Mouse (Mus musculus) adrenal gland, postnatal 10 days (tissue): ENCODE measurements around the gene Ip6k3. TPM values are rescaled to one million over a fixed set of nuclear protein-coding genes. Genes with fewer than 3 reads are reported as not detected.

Experiments used
- DNase-seq: peaks from one replicate; pipeline ENCODE4 v3.0.0; 2021; ENCODE audit warnings: mixed read lengths
- total RNA-seq, 2 experiments: library from RNA; stranded (reverse); gene quantifications; 2 replicates each; pipeline ENCODE4 v1.2.3; 2021

Gene Ip6k3
- total RNA-seq, 2 experiments from 2014 or later = 2.3 to 6.1 TPM

DNA sequence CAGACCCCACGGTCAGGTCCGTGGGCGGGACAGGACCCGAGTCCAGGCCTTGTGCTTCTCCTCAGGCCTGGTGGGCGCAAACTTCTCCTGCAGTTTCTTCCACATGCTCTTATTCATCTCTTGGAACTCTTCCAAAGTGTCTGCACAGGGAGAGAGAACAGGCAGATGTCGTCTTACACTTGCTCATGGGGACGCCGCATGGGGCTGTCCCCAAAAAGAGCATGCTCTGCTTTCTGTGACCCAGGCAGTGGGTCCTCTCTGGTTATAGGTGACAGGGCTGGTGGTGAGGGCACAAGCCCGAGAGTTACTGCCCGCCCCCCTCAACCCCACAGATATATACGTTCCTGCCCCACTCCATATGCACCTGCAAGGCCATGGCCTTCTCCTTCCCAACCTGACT is 44.9 kb downstream of the Ip6k3 start:
- no peak for DNase-seq

DNA sequence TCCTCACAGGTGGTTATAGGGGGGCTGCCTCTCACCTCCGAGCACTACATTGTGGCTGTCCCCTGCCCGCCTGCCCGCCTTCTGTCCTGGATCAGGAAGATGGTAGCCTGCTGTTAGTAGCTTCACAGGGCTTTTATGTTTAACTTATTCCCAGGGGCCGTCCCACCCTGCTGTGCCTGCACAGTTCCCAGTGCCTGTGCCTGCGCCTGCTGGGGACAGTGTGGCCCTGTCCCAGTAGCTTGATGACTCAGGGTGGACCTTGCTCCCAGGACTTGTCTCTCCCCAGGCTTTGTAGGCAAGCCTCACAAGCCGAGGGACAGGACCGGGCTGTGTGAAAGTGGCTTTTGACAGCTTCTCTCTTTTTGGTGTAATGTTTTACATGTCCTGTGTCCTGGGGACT is 45.8 kb downstream of the Ip6k3 start:
- DNase-seq = no peak

DNA sequence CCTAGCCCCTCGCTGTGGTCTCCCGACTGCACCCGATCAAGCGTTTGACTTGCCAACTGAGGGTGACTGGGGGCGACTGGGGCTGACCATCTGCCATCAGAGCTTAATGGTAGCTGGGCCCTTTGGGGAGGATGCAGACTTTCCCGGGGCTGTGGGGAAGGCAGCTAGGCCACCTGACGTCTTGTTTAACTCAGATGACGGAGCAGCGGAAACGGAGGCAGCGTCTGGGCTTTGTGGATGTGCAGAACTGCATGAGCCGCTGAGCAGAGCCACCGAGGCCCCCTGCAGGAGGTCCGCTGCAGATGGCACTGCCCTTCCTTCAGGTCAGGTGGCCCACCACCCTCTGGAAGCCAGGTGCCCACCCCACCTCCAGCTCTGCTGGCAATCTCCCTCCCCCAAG is 46.3 kb downstream of the Ip6k3 start:
- DNase-seq = no peak

DNA sequence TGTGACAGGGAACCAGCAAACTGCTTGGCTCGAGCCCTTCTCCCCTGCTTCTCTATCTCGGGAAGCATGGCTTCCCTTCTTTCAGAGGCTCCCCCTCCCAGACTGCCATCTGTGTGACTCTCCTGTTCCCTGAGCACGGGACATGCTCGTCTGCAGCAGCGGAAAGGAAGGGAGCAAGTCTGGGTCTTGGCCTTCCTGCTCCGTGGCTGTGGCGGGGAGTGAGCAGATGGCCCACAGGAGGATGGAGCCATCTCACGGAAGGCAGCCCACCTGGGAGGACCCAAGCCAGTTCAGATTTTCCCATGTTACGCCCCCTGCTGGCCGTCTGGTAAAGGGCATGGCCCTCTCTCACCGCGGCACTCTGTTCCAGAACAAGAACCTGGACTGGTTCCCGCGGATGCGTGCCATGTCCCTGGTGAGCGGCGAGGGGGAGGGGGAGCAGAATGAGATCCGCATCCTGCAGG is 47.0 kb downstream of the Ip6k3 start:
- DNase-seq = peak; percentile 85

DNA sequence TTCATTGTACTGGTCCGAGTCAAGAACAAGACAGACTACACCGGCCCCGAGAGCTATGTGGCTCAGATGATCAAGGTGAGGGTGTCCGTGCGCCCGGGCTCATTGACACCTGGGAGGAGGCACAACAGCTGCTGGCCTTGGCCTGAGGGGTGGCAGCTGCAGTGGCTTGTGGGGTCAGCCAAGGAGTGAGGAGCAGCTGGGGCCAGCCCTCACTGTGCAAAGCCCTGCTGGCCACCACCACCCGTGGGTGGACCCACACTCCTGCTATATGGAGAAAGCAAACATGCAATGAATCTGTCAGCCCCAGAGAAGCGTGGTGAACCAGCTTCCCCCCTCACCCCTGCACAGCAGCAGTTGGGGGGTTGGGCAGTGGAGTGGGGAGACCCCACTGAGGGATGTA is 47.6 kb downstream of the Ip6k3 start:
- DNase-seq = no peak

DNA sequence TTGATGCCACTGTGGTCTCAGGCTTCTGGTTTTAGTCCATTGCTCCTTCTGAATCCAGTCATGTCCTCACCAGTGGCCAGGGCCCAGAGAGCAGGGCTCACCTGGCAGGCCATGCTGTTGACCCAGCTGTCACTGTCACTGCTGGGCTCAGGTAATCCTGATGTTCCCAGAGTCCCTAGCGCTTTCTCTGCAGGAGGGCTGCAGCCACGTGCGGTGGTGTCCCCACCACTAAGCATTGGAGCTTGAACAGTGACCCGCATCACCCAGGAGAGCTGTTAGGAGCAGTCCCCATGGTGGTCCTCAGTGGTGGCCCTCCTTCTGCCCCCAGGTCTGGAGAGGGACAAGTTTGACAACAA is 48.1 kb downstream of the Ip6k3 start:
- DNase-seq = no peak

DNA sequence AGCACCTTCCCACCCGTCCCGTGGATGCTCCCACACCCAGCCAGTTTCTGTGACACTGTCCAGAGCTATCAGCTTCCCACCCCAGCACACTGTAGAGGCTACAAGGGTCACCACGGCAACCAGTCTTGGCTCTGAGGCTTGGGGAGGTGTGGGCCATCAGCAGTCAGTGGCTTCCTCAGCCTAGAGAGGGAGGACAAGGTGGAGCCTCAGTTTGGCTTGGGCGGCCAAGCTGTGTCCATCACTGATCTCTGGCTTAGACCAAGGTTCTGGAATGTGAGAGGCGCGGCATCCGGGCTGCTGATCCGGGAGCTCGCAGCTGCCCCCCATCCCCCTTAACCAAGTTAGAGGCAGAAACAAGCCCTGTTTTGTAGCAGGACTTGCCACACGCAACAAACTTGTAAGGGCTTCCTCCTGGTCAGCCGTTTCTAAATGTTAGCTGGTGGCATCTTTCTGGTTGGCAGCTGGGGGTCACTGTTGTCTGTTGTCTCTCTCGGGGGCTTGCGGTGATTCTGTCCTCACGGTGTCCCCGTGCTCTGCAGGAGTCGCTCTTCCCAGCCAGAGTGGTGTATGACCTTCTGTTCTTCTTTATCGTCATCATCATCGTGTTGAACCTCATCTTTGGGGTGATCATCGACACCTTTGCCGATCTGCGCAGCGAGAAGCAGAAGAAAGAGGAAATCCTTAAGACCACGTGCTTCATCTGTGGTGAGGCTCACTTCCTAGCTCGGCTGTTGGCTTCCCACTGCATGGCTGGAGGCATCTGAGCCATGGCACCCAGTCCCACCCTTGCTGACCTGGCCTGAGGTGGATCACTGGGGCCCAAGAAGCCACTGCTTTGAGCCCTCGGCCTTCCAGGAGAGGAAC is 48.7 kb downstream of the Ip6k3 start:
- DNase-seq = no peak

DNA sequence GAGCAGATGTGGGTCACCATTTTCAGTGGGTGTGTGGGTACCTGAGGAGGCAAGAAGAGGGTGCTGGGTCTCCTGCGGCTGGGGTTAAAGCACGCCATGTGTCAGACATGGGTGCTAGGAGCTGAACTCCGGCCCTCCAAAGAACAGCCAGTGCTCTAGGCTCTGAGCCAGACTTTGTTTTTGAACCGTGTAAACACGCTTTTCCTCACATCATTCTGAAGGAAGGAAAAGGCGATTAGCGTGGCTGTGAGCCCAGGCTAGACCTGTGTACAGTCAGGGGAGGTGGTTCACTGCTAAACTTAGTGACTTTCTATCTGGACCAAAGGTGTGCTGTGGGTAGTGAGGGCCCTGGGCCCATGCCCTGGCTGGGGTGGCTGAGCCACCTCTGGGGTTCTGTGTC is 57.5 kb downstream of the Ip6k3 start:
- no peak for DNase-seq

DNA sequence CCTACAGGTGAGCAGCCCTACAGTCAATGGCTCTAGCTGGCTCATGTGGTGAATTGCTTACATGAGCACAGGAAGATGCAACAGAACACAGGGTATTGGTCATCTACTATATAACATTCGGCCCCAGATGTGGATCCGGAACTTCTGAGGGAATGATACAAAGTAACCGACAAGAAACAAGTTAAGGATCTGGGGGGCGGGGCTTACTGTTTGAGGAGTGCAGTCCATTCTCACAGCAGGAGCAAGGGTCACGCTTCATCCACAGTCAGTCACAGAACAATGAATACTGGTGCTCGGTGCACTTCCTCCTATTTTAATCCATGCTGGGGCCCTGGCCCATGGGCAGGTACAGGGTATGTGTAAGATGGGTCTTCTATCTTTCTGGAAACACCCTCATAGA is 59.7 kb downstream of the Ip6k3 start:
- no peak for DNase-seq

DNA sequence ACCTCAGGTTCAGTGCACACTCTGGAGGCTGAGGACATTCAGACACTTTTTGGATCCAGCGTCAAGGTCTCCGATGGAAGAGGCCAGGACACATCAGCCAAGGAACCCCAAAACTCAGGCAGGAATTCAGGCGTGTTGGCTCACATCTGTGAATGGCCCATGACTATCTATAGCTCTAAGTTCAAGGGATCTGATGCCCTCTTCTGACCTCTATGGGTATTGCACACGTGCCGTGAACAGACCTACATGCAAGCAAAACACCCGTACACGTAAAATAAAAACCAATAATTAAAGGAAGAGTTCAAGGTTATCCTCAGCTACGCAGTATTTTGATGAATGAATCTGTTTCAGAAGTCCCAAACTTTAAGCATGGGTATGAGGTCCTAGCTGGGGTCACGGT is 60.9 kb downstream of the Ip6k3 start:
- no peak for DNase-seq

DNA sequence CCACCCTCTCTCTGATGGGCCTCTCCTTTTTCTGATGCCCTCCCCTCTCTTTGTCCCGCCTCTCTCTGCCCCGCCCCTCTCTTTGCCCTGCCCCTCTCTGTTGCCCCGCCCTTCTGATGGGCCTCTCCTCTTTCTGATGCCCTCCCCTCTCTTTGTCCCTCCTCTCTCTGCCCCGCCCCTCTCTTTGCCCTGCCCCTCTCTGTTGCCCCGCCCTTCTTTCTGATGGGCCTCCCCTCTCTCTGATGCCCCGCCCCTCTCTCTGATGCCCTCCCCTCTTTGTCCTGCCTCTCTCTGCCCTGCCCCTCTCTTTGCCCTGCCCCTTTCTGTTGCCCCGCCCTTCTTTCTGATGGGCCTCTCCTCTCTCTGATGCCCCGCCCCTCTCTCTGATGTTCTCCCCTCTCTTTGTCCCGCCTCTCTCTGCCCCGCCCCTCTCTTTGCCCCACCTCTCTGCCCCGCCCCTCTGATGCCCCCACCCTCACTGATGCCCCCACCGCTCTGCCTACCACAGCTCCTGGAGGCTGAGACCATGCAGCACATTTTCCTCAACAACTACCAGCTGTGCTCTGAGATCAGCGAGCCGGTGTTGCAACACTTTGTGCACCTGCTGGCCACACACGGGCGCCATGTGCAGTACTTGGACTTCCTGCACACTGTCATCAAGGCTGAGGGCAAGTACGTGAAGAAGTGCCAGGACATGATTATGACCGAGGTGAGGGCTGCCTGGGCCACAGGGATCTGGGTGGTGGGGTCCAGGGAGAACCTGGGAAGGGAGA is 61.7 kb downstream of the Ip6k3 start:
- DNase-seq = no peak

DNA sequence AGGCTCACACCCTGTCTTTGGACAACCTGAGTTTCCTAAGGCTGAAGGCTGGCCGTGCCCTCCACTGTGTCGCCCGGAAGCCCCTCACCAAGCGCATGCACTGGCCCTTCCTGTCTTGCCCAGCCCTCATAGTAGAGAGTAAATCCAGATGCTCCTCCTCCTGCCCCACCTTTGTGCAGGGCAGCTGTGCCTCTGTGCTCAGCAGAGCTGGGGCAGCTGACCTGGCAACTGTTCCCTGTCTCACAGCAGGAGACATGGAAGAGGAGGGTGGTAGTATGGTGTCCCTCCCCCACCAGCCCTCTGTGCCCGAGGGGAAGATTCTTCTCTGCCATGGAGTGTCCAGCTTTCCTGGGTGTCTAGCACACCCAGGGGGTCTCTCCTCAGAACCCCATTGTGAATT is 65.9 kb downstream of the Ip6k3 start:
- no peak for DNase-seq

DNA sequence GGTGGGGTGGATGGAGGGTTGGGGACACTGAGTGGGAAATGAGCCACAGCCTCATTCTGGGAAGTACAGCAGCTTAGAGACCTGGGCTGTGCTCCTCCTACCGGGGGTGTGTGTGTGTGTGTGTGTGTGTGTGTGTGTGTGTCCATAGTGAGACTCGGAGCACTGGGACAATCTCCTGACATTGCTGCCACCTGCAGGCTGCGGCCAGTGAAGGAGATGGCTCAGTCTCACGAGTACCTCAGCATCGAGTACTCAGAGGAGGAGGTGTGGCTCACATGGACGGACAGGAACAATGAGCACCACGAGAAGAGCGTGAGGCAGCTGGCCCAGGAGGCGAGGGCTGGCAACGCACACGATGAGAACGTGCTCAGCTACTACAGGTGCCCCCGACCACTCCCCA is 71.9 kb downstream of the Ip6k3 start:
- DNase-seq = peak; percentile 53

Other genes starting within 250 kb of the Ip6k3 start
- gene Phf1, start 234.7 kb downstream of the Ip6k3 start, total RNA-seq = 10 to 100 TPM; 20.6 to 23.3 TPM
- 100 to 1,000 TPM; 119 to 134 TPM for gene Cuta, start 228.2 kb downstream of the Ip6k3 start, total RNA-seq
- gene Syngap1, start 226.5 kb downstream of the Ip6k3 start, total RNA-seq = 10 to 100 TPM; 15.7 to 21.6 TPM
- gene Zbtb9, start 194.6 kb downstream of the Ip6k3 start, total RNA-seq = 1 to 10 TPM; 5.2 to 7.4 TPM
- 10 to 100 TPM; 35.4 to 42.4 TPM for gene Bak1, start 138.8 kb downstream of the Ip6k3 start, total RNA-seq
- gene Itpr3, start 110.5 kb downstream of the Ip6k3 start, total RNA-seq = 1 to 10 TPM; 8.7 to 9.7 TPM
- gene Uqcc2, start 33.9 kb downstream of the Ip6k3 start, total RNA-seq = 100 to 1,000 TPM; 152 to 180 TPM
- gene Lemd2, start 36.7 kb upstream of the Ip6k3 start, total RNA-seq = 10 to 100 TPM; 42.5 to 51.3 TPM